Mouse (Mus musculus): ENCODE measurements around the gene Prmt6. TPM values are rescaled to one million over a fixed set of nuclear protein-coding genes. Genes with fewer than 3 reads are reported as not detected.
A peak's percentile ranks its signal among the peaks of the same experiment; 100 is the strongest.

The Prmt6 gene
- polyA plus RNA-seq, 1 experiment, result 13.9 TPM

DNA sequence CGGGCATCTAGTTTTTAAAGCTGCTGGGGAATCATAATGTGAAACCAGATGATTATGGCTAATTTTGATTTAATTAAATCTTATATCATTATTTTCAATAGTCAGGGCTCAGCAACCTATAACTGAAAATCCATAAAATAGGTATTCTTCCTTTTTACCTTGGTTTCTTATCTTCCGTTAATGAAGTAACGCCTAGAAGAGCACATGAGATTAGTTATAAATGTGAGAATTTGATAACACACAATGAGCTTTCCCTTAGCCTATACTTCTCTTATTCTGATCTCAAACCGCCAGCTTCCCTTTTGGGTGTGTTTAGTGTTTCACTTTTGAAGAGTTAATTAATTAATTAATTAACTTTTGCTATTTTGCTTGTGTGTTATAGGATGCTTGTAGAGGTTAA is 2.3 kb upstream of the Prmt6 start:
- no peak overlapping the region for H3ac ChIP-seq (ENCODE audit: control insufficient read depth, insufficient read length)
- TF ChIP-seq MAX (IDR thresholded peaks at IDR 0.05; ENCODE audit: low read depth) (no peak), MYOD1 (IDR thresholded peaks at IDR 0.05; ENCODE audit: control insufficient read depth in 1 of 3, insufficient read length in 2 of 3, low read depth in 2 of 3) (no peak), TCF3 (IDR thresholded peaks at IDR 0.05; ENCODE audit: insufficient read length, low read depth) (no peak)

GRCm38 (mm10) chr3:110249891-110250838 is 633 bp downstream of the Prmt6 start:
- peak in 2 of 3 experiments; percentile 76 to 85 for TF ChIP-seq MYOD1 (IDR thresholded peaks at IDR 0.05; ENCODE audit: control insufficient read depth in 1 of 3, insufficient read length in 2 of 3, low read depth in 2 of 3)
- peak; percentile 42 for TF ChIP-seq POLR2AphosphoS2 (IDR thresholded peaks at IDR 0.05; ENCODE audit: insufficient read length, low read depth)
- TF ChIP-seq POLR2A (IDR thresholded peaks at IDR 0.05; ENCODE audit: insufficient read length, low read depth), result peak; percentile 69
- no peak for TF ChIP-seq E2F4 (IDR thresholded peaks at IDR 0.05; ENCODE audit: insufficient read depth)
- TF ChIP-seq MYOG (IDR thresholded peaks at IDR 0.05; ENCODE audit: control insufficient read depth in 1 of 3, insufficient read depth in 1 of 3, insufficient read length in 2 of 3, low read depth in 2 of 3), result peak; percentile 7 to 85 (median 76)
- no peak for TF ChIP-seq CEBPB (IDR thresholded peaks at IDR 0.05; ENCODE audit: insufficient read depth, poor library complexity, severe bottlenecking)
- Histone ChIP-seq H3K27me3 (ENCODE audit: control insufficient read depth, insufficient read depth, insufficient read length) (no peaks in the 10 kb centered on the region), H3K4me3 (peak overlapping the region; percentile 96), H3K4me2 (ENCODE audit: low read depth) (peak overlapping the region; percentile 82), H3K79me2 (ENCODE audit: control insufficient read depth, insufficient read depth) (peaks cover 15% of the 10 kb centered on the region), H3K36me3 (ENCODE audit: control insufficient read depth, insufficient read depth) (no peaks in the 10 kb centered on the region), H3ac (ENCODE audit: control insufficient read depth, insufficient read length) (peak overlapping the region; percentile 56)

More for the DNA sequence above, 2.3 kb upstream of the Prmt6 start:
- H3K79me2 ChIP-seq (ENCODE audit: control insufficient read depth, insufficient read depth), result peaks cover 15% of the 10 kb centered on the region
- H3K36me3 ChIP-seq (ENCODE audit: control insufficient read depth, insufficient read depth), result no peaks in the 10 kb centered on the region
- H3K4me3 ChIP-seq, result no peak overlapping the region
- H3K27me3 ChIP-seq (ENCODE audit: control insufficient read depth, insufficient read depth, insufficient read length), result no peaks in the 10 kb centered on the region
- H3K4me2 ChIP-seq (ENCODE audit: low read depth), result no peak overlapping the region

GRCm38 (mm10) chr3:110236819-110237463 is 13.9 kb downstream of the Prmt6 start:
- Histone ChIP-seq H3K27me3 (ENCODE audit: control insufficient read depth, insufficient read depth, insufficient read length) (no peaks in the 10 kb centered on the region), H3ac (ENCODE audit: control insufficient read depth, insufficient read length) (no peak overlapping the region), H3K36me3 (ENCODE audit: control insufficient read depth, insufficient read depth) (no peaks in the 10 kb centered on the region), H3K4me3 (no peak overlapping the region), H3K4me2 (ENCODE audit: low read depth) (no peak overlapping the region), H3K79me2 (ENCODE audit: control insufficient read depth, insufficient read depth) (no peaks in the 10 kb centered on the region)
- TF ChIP-seq MYOG (IDR thresholded peaks at IDR 0.05; ENCODE audit: control insufficient read depth in 1 of 3, insufficient read depth in 1 of 3, insufficient read length in 2 of 3, low read depth in 2 of 3) (no peak), CEBPB (IDR thresholded peaks at IDR 0.05; ENCODE audit: insufficient read depth, poor library complexity, severe bottlenecking) (no peak), TCF12 (IDR thresholded peaks at IDR 0.05; ENCODE audit: insufficient read depth, poor library complexity, severe bottlenecking) (no peak), SRF (IDR thresholded peaks at IDR 0.05; ENCODE audit: control insufficient read depth, insufficient read length, low read depth) (no peak), MYOD1 (IDR thresholded peaks at IDR 0.05; ENCODE audit: control insufficient read depth in 1 of 3, insufficient read length in 2 of 3, low read depth in 2 of 3) (no peak), POLR2AphosphoS2 (IDR thresholded peaks at IDR 0.05; ENCODE audit: insufficient read length, low read depth) (no peak), POLR2A (IDR thresholded peaks at IDR 0.05; ENCODE audit: insufficient read length, low read depth) (no peak), TCF3 (IDR thresholded peaks at IDR 0.05; ENCODE audit: insufficient read length, low read depth) (no peak)

Other genes starting within 250 kb of the Prmt6 start
- 0.01 TPM for gene Ntng1, start 107.0 kb downstream of the Prmt6 start, polyA plus RNA-seq (2012; fragmentation: generic; extraction: Trizol)